Mouse (Mus musculus) cerebellum, adult (tissue): ENCODE results near the gene Akt1s1.

ENCODE experiments used
- ATAC-seq: cut with Nextera tagmentation; 2 replicates; pipeline ENCODE4 v1.9.2; 2017; ENCODE audit warnings: mild to moderate bottlenecking, moderate library complexity, mixed read lengths; ENCODE audit not compliant: insufficient number of reproducible peaks, low FRiP score, low TSS enrichment

Gene Akt1s1

GRCm38 (mm10) chr7:44852259-44853027 is 3.7 kb downstream of the Akt1s1 start:
- ATAC-seq: no peak

GRCm38 (mm10) chr7:44853065-44853464 is 4.3 kb downstream of the Akt1s1 start:
- ATAC-seq: no peak

DNA sequence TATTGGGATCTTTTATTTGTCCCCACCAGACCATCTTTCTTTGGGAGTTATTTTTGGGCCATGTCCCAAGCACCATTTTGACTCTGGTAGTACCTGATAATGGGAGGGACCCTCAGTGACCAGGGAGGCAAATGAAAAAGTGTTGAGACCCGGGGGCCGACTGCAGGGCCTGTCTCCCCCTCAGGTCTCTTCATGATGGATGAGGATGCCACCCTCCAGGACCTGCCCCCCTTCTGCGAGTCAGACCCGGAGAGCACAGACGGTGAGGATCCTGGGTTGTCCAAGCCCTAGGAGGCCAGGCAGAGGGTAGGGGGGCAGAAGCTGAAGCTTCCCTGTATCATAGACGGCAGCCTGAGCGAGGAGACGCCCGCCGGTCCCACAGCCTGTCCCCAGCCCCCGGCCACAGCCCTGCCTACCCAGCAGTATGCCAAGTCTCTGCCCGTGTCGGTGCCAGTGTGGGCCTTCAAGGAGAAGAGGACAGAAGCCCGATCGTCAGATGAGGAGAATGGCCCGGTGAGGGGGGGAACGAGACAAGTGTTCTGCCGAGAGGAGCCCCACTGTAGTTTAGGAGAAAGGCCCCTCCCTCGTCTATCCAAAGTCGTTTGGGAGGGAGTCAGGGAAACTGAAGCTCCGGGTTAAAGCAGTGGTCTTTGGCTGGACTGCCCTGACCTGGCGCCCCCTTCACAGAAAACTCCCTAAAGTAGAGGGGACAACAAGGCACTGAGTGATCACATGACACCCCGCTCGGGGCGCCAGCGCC is 5.0 kb downstream of the Akt1s1 start:
- ATAC-seq: no peak

DNA sequence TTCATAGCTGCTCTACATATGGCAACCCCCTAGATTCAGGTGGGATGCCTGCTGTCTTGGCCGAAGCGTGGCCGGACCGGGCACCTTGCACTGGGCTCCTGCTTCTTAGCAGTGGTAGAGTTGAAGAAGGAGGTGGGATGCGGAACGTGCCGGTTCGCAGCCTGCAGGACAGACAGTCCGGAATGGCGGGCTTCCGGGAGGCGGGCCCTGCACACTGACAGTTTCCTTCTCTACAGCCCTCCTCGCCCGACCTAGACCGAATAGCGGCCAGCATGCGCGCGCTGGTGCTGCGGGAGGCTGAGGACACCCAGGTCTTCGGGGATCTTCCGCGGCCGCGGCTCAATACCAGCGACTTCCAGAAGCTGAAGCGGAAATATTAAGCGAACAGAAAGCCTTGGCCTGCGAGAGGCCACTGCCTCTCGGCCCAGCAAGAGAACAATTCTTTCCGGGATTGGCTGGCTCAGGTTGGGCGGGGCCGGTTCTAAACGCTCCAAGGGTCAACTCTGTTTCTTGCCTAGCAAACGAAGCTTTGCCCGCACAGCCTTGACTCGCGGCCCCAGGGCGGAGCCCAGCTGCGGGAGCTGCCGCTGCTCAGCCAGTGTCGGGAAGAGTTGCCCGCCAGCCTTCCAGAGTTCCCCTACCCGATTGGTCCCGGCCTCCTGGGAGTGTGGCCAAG is 5.7 kb downstream of the Akt1s1 start:
- peak; percentile 41; the same call in 1 of the 2 replicates for ATAC-seq

GRCm38 (mm10) chr7:44855036-44855435 is 6.2 kb downstream of the Akt1s1 start:
- no peak for ATAC-seq

- no peak for ATAC-seq
Measured at GRCm38 (mm10) chr7:44856265-44856916, 7.6 kb downstream of the Akt1s1 start.

- peak; percentile 6; the same call in 1 of the 2 replicates for ATAC-seq
Measured at GRCm38 (mm10) chr7:44857042-44857552, 8.3 kb downstream of the Akt1s1 start, which contains the start of gene Pnkp. Gene Pnkp, plus strand, starts transcription at chr7:44857139.

DNA sequence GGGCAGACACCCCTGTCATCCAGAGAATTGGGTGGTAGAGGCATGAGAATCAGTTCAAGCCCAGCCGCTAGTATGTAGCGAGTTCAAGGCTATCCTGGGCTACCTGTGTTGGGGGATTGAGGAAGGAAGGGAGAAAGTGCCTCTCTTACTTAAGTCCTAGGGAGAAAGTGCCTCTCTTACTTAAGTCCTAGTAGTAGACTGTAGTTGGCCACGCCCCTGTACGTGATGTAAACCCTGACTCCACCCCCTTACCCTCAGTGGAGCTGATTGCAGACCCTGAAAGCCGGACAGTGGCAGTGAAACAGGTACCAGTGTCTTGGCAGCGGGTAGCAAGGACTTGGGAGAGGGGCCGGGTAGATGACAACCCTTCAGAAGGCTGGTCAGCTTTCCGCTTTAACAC is 9.1 kb downstream of the Akt1s1 start:
- no peak for ATAC-seq

DNA sequence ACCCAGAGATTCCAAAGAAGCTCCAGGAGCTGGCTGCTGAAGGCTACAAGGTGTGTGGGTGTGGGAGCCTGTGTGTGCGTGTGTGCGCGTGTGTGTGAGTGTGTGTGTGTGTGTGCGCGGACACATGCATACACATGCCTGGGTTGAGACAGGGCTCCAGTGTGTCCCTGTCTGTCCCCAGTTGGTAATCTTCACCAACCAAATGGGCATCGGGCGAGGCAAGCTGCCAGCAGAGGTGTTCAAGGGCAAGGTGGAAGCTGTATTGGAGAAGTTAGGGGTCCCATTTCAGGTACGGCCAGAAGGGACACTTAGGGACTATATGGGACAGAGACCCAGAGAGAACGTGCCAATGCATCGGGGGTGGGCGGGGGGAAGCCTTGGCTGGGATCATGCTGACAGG is 11.1 kb downstream of the Akt1s1 start:
- ATAC-seq: no peak

- no peak for ATAC-seq
Measured at GRCm38 (mm10) chr7:44860576-44861428, 12.0 kb downstream of the Akt1s1 start.

- no peak for ATAC-seq
Measured at GRCm38 (mm10) chr7:44861429-44861816, 12.6 kb downstream of the Akt1s1 start.

GRCm38 (mm10) chr7:44862434-44862833 is 13.6 kb downstream of the Akt1s1 start:
- no peak for ATAC-seq

- no peak for ATAC-seq
Measured at GRCm38 (mm10) chr7:44863210-44863609, 14.4 kb downstream of the Akt1s1 start.

DNA sequence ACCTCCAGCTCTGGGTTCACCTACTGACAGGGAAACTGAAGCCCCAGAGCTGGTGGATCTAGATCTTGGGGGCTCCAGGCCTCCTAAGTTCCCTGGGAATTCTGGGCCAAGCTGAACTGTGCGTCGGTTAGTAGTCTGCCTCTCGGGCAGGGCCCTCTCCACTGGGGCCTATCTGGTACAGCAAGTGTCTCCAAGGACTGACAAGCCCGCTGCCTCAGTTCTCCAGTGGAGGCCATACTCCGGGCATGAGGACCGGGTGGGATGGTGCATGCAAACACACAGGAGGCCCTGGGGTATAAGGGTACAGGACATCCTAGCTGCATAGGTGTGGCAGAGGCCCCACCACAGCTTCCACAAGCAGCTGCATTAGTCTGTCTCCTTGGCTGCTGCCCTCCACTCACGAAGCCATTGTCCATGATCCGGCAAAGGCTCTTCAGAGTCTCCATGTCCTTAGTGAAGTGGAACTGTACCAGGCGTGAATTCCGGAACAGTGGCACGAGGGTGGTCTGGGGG is 15.2 kb downstream of the Akt1s1 start:
- no peak for ATAC-seq

GRCm38 (mm10) chr7:44864595-44865542 is 16.1 kb downstream of the Akt1s1 start:
- no peak for ATAC-seq

DNA sequence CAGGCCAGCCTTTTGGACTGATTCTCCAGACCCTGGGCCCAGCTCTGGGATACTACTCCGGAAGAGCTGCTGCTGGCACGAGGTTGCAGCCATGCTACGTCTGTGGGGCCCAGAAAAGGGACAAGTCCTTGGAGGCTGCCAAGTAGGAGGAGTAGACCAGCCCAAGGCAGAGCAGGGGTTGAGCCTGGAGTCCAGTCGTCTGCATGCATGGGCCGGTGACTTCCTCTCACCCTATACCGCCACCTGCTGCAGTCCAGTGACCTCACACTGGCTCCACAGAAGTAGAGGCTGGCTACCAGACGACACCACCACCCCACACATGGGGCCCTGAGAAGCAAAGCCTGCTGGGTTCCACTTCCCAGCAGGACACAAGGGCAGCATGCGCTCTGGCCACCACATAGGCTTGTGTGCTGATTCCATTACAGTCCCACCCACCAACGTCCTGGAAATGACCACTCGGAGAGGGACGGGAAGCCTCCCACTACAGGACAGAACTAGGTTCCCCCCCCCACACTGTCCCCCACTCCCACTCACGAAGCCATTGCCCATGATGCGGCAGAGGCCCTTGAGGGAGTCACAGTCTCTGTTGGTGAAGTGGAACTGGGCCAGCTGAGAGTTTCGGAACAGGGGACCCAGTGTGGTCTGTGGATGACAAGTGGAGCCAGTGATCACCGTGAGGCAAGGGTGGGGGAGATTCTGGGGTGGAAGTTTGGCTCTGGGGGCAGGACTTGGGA is 17.7 kb downstream of the Akt1s1 start:
- no peak for ATAC-seq

- no peak for ATAC-seq
Measured at GRCm38 (mm10) chr7:44867010-44867702, 18.4 kb downstream of the Akt1s1 start.
